Mouse (Mus musculus) ES-E14 (cell line): ENCODE results near the gene Ptprcap. TPM values are rescaled to one million over a fixed set of nuclear protein-coding genes. Genes with fewer than 3 reads are reported as not detected.

Source experiments
- DNase-seq: peaks from one replicate; pipeline ENCODE4 v3.0.0-alpha.2; 2013; ENCODE audit warnings: low read depth, low spot score
- H3K27ac ChIP-seq: 2 replicates; pipeline ENCODE4 v1.5.1; 2012; ENCODE audit warnings: low read depth, mild to moderate bottlenecking, low read length, moderate library complexity, mixed read lengths; ENCODE audit not compliant: poor library complexity, insufficient read depth, severe bottlenecking
- H3K36me3 ChIP-seq: 2 replicates; pipeline ENCODE4 v1.6.1; 2012; ENCODE audit warnings: mild to moderate bottlenecking, low read length, moderate library complexity, mixed read lengths; ENCODE audit not compliant: control insufficient read depth, poor library complexity, insufficient read depth, severe bottlenecking
- H3K4me1 ChIP-seq, 2 experiments: fragments of 150-350 bp in 1 of 2; sonication (generic) in 1 of 2; 2 replicates each; pipeline ENCODE4 v1.6.1; 2012; ENCODE audit warnings: low read length in 2 of 2, mild to moderate bottlenecking in 1 of 2, mixed read lengths in 1 of 2; ENCODE audit not compliant: control insufficient read depth in 2 of 2, insufficient read depth in 2 of 2, poor library complexity in 1 of 2
- H3K4me3 ChIP-seq, 2 experiments: fragments of 150-350 bp in 1 of 2; sonication (generic) in 1 of 2; 2 replicates each; pipeline ENCODE4 v1.5.1; 2012; ENCODE audit warnings: low read length in 2 of 2, low read depth in 1 of 2, mild to moderate bottlenecking in 1 of 2, mixed read lengths in 1 of 2; ENCODE audit not compliant: insufficient read depth in 1 of 2, poor library complexity in 1 of 2, severe bottlenecking in 1 of 2
- H3K9ac ChIP-seq: 2 replicates; pipeline ENCODE4 v1.6.1; 2012; ENCODE audit warnings: low read depth, mild to moderate bottlenecking, low read length, mixed read lengths; ENCODE audit not compliant: poor library complexity, insufficient read depth, severe bottlenecking
- H3K9me3 ChIP-seq: fragments of 150-350 bp; sonication (generic); 2 replicates; pipeline ENCODE4 v1.6.1; 2012; ENCODE audit warnings: low read depth, mild to moderate bottlenecking, low read length; ENCODE audit not compliant: control insufficient read depth, insufficient read depth
- CHD2 ChIP-seq: IDR thresholded peaks from 2 replicates; pipeline ENCODE4 v1.6.1; 2014; ENCODE audit warnings: mild to moderate bottlenecking, low read depth, low read length, inconsistent platforms
- HCFC1 ChIP-seq: IDR thresholded peaks from 2 replicates; pipeline ENCODE4 v1.6.1; 2012; ENCODE audit warnings: low read length, inconsistent platforms, borderline replicate concordance; ENCODE audit not compliant: insufficient read depth
- MAFK ChIP-seq: IDR thresholded peaks from 2 replicates; pipeline ENCODE4 v1.6.1; 2014; ENCODE audit warnings: mild to moderate bottlenecking, low read depth, low read length, inconsistent platforms; ENCODE audit not compliant: insufficient read depth
- ZC3H11A ChIP-seq: IDR thresholded peaks from 2 replicates; pipeline ENCODE4 v1.6.1; 2012; ENCODE audit warnings: low read depth, mild to moderate bottlenecking, inconsistent platforms, low read length, borderline replicate concordance
- ZNF384 ChIP-seq: IDR thresholded peaks from 2 replicates; pipeline ENCODE4 v1.6.1; 2012; ENCODE audit warnings: low read depth, low read length, inconsistent platforms
- in situ Hi-C, 2 experiments: fragments of 600-800 bp; cut with MboI; formaldehyde crosslinking; loops; one replicate each; pipeline ENCODE4 v1.15.1; 2025; ENCODE audit warnings: low sequenced_read_pairs in 2 of 2, inconsistent platforms in 1 of 2; ENCODE audit not compliant: unreplicated experiment in 2 of 2
- total RNA-seq: library from RNA; depleted of rRNA; stranded (reverse); fragments of 300-350 nt; gene quantifications from 2 replicates; pipeline ENCODE4 v1.2.3, GENCODE M21; 2012

The Ptprcap gene
- total RNA-seq, 1 experiment, result 9.5 TPM

DNA sequence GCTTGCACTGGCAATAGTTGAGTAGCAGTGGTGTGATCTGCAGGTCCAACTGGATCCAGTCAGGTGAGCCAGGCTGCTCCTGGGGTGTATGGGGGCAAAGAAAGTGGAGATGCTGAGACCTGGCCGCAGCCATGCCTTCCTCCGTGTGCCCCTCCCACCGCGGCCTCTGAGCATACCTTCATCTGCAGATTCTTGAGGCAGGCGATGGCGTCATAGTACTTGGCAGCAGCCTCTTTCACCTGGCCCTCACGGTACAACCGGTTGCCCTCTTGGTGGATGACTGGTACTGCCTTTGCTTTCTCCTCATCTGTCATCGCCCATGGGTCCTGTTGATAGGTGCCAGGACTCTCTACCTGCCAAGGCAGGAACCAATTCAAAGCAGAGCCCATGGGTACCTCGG lies 38.3 kb upstream of the Ptprcap start:
- no peak for DNase-seq
- Histone ChIP-seq H3K27ac (no peak overlapping the region), H3K9me3 (no peaks in the 10 kb centered on the region), H3K4me3 (no peak overlapping the region), H3K9ac (no peak overlapping the region), H3K36me3 (peaks cover 19% of the 10 kb centered on the region; the same call in 1 of the 2 replicates), H3K4me1 (no peaks in the 10 kb centered on the region; a peak in 1 of 4 replicates)
- in situ Hi-C loops, result no loop called here
- TF ChIP-seq CHD2, result no peak
- no peak for TF ChIP-seq MAFK
- no peak for TF ChIP-seq HCFC1
- no peak for TF ChIP-seq ZC3H11A
- TF ChIP-seq ZNF384, result no peak

- in situ Hi-C loops, result no loop called here
- no peak for TF ChIP-seq MAFK
- no peak for TF ChIP-seq CHD2
- no peak for TF ChIP-seq ZC3H11A
- TF ChIP-seq HCFC1, result no peak
- no peak for TF ChIP-seq ZNF384
- no peaks in the 10 kb centered on the region for H3K9me3 ChIP-seq
- no peak overlapping the region for H3K9ac ChIP-seq
- H3K27ac ChIP-seq, result no peak overlapping the region
- no peak for DNase-seq
- peaks cover 0 to 4% of the 10 kb centered on the region in 2 experiments; a peak in 1 of 4 replicates for H3K4me1 ChIP-seq
- H3K36me3 ChIP-seq, result peaks cover 19% of the 10 kb centered on the region; the same call in 1 of the 2 replicates
- no peak overlapping the region for H3K4me3 ChIP-seq
Measured at GRCm38 (mm10) chr19:4115816-4116215, 37.6 kb upstream of the Ptprcap start.

- Histone ChIP-seq H3K36me3 (peaks cover 19% of the 10 kb centered on the region; the same call in 1 of the 2 replicates), H3K4me1 (peaks cover 0 to 4% of the 10 kb centered on the region in 2 experiments; a peak in 1 of 4 replicates), H3K4me3 (no peak overlapping the region), H3K27ac (no peak overlapping the region), H3K9ac (no peak overlapping the region), H3K9me3 (no peaks in the 10 kb centered on the region)
- DNase-seq, result no peak
- in situ Hi-C loops, result no loop called here
- no peak for TF ChIP-seq ZC3H11A
- no peak for TF ChIP-seq CHD2
- TF ChIP-seq MAFK, result no peak
- TF ChIP-seq ZNF384, result no peak
- TF ChIP-seq HCFC1, result no peak
Measured at GRCm38 (mm10) chr19:4117006-4117405, 36.4 kb upstream of the Ptprcap start.

- peaks cover 18% of the 10 kb centered on the region; the same call in 1 of the 2 replicates for H3K36me3 ChIP-seq
- TF ChIP-seq CHD2, result no peak
- TF ChIP-seq MAFK, result no peak
- TF ChIP-seq ZC3H11A, result no peak
- no peak for TF ChIP-seq ZNF384
- no peak for TF ChIP-seq HCFC1
- no peak overlapping the region for H3K9ac ChIP-seq
- DNase-seq, result no peak
- peaks cover 0 to 4% of the 10 kb centered on the region in 2 experiments; a peak in 1 of 4 replicates for H3K4me1 ChIP-seq
- H3K4me3 ChIP-seq, result no peak overlapping the region
- no peaks in the 10 kb centered on the region for H3K9me3 ChIP-seq
- in situ Hi-C loops, result no loop called here
- H3K27ac ChIP-seq, result no peak overlapping the region
Measured at GRCm38 (mm10) chr19:4118350-4118749, 35.1 kb upstream of the Ptprcap start.
